Mouse (Mus musculus): ENCODE results near the gene Sema3a.

Sema3a gene

GRCm38 (mm10) chr5:13125241-13125692 is at the start of gene Sema3a:
Gene Sema3a (plus strand): TSS chr5:13125414.
- DNase-seq (ENCODE audit: low spot score), result no peak

- DNase-seq (ENCODE audit: low spot score), result no peak
These were observed 40.3 kb upstream of the Sema3a start for GRCm38 (mm10) chr5:13084777-13085439.

GRCm38 (mm10) chr5:13090431-13090830 is 34.8 kb upstream of the Sema3a start:
- DNase-seq (ENCODE audit: low spot score), result no peak

- DNase-seq (ENCODE audit: low spot score), result no peak
These were observed 15.7 kb upstream of the Sema3a start for GRCm38 (mm10) chr5:13109522-13109921.

- no peak for DNase-seq (ENCODE audit: low spot score)
These were observed 8.0 kb upstream of the Sema3a start for GRCm38 (mm10) chr5:13117236-13117635.

GRCm38 (mm10) chr5:13125757-13126156 is 543 bp downstream of the Sema3a start:
- DNase-seq (ENCODE audit: low spot score), result no peak

GRCm38 (mm10) chr5:13126196-13126595 is 982 bp downstream of the Sema3a start:
- DNase-seq (ENCODE audit: low spot score), result no peak

GRCm38 (mm10) chr5:13127121-13127520 is 1.9 kb downstream of the Sema3a start:
- no peak for DNase-seq (ENCODE audit: low spot score)

- DNase-seq (ENCODE audit: low spot score), result no peak
These were observed 19.7 kb downstream of the Sema3a start for GRCm38 (mm10) chr5:13144733-13145457.

- no peak for DNase-seq (ENCODE audit: low spot score)
These were observed 24.7 kb downstream of the Sema3a start for GRCm38 (mm10) chr5:13149909-13150308.

- no peak for DNase-seq (ENCODE audit: low spot score)
These were observed 25.8 kb downstream of the Sema3a start for GRCm38 (mm10) chr5:13151002-13151401.

GRCm38 (mm10) chr5:13157761-13158612 is 32.8 kb downstream of the Sema3a start:
- DNase-seq (ENCODE audit: low spot score), result no peak

GRCm38 (mm10) chr5:13182186-13182585 is 57.0 kb downstream of the Sema3a start:
- no peak for DNase-seq (ENCODE audit: low spot score)

GRCm38 (mm10) chr5:13197886-13198285 is 72.7 kb downstream of the Sema3a start:
- no peak for DNase-seq (ENCODE audit: low spot score)

- DNase-seq (ENCODE audit: low spot score), result no peak
These were observed 74.5 kb downstream of the Sema3a start for GRCm38 (mm10) chr5:13199709-13200108.

- no peak for DNase-seq (ENCODE audit: low spot score)
These were observed 130.1 kb downstream of the Sema3a start for GRCm38 (mm10) chr5:13255353-13255752.

- no peak for DNase-seq (ENCODE audit: low spot score)
These were observed 131.1 kb downstream of the Sema3a start for GRCm38 (mm10) chr5:13256321-13256720.

GRCm38 (mm10) chr5:13263087-13263486 is 137.9 kb downstream of the Sema3a start:
- no peak for DNase-seq (ENCODE audit: low spot score)

- DNase-seq (ENCODE audit: low spot score), result no peak
These were observed 138.3 kb downstream of the Sema3a start for GRCm38 (mm10) chr5:13263539-13263938.

- no peak for DNase-seq (ENCODE audit: low spot score)
These were observed 187.5 kb downstream of the Sema3a start for GRCm38 (mm10) chr5:13312667-13313066.

GRCm38 (mm10) chr5:13313977-13314376 is 188.8 kb downstream of the Sema3a start:
- no peak for DNase-seq (ENCODE audit: low spot score)

- DNase-seq (ENCODE audit: low spot score), result no peak
These were observed 193.7 kb downstream of the Sema3a start for GRCm38 (mm10) chr5:13318728-13319429.

All from spleen, adult 12 weeks (tissue).